Mouse (Mus musculus): ENCODE measurements around the gene 9330161L09Rik.
A peak's percentile ranks its signal among the peaks of the same experiment; 100 is the strongest.

The 9330161L09Rik gene

DNA sequence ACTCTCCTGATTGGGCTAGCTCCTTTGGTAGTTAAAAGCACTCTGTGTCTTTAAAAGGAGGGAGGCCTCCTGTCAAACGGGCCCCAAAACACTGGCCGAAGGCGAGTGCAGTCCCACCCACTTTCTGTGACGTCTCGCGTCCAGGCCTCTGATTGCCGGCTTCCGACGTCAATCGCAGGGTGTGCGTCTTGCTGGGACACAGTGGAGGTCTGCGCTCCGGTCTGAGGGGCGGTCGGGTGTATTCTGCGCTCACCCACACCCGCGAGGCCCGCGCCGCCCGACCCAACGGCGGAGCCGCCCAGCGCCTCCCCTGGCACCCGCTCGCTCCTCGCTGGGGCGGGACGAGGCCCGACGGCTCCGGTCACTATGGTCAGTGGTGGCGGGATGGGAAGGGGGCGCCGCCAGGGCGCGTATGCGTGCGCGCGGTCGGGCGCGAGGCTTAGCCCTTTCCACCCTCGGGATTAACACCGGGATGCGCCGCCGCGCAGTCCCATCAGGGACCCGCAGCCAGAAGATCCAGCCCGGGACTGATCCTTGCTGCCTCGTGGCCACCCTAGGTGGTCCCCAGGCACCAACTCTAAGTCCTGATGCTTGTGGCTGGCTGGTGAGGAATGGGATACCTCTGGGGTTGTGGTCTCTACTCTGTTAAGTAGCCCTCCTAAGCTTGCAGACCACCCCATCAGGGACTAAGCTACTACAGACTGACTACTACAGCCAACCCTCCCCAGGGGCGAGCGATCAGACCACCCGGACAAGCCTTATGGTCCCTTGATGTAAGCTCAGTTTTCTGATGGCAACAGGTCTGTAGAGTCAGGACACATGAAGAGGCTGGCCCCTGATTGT lies 18.9 kb downstream of the 9330161L09Rik start, which contains the start of gene Otub2:
Gene Otub2 (plus strand): TSS at position 178 of the 843 bp plus-strand sequence.
- peak; percentile 98 for DNase-seq

GRCm38 (mm10) chr12:103380226-103380625 lies 27.4 kb downstream of the 9330161L09Rik start:
- no peak for DNase-seq

GRCm38 (mm10) chr12:103376774-103377173 lies 30.8 kb downstream of the 9330161L09Rik start:
- DNase-seq = no peak

DNA sequence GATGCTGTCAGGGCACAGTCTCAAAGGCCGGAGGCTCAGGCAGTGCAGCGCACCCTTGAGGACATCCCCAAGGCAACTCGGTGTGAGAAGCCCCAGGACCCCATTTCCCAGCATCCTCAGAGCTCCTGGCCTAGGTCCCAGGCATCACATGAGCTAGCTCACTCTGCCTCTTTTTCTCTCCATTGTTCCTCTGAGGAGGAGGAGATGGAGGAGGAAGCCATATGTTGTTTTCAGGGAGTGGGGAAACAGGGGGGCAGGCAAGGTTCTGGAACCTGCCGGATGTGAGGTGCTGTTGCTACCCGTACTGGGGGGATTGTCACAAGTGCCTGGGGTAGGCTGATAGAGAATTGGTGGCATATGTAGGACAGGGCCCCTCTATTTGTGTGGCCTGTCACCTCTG lies 31.5 kb downstream of the 9330161L09Rik start:
- no peak for DNase-seq

GRCm38 (mm10) chr12:103373530-103374236 lies 33.9 kb downstream of the 9330161L09Rik start:
- DNase-seq = no peak

DNA sequence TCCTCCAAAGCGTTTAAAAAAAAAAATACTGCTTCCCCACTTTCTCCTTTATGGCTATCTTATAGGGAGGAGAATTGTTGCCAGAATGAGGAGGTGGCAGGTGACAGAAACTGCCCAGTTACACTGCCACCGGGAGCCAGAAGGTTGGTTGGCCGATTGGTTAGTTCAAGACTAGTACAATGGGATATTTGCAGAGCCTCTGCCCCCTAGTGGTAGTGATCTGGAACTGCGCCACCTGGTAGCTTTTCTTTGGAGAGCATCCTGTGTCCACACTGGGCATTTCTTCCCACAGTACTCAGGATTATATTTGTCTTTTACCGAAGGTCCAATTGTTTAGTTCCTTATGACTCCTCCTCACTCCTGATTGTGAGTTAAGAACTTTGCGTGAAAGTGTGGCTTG lies 35.9 kb downstream of the 9330161L09Rik start:
- peak; percentile 65 for DNase-seq

- DNase-seq = no peak
Measured at GRCm38 (mm10) chr12:103370861-103371260, 36.8 kb downstream of the 9330161L09Rik start.

DNA sequence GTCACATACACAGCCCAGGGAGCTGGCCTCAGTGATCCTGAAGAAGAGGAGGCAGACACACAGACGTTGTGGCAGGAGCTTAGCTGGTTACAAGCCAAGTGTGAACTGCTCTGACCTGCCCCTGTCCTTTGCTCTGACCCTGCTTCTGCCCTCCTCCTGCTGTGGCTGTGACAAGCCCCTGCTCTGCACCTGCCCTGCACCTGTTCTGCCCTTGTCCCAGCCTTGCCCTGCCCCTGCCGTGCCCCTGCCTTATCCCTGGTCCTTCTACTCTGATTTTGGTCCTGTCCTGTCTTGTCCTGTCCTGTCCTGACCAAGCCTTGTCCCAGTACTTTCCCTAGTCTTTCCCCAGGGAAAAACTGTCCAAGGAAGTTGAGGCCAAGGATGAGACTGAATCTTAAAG lies 38.8 kb downstream of the 9330161L09Rik start:
- DNase-seq = no peak

GRCm38 (mm10) chr12:103368326-103368669 lies 39.3 kb downstream of the 9330161L09Rik start:
- no peak for DNase-seq

GRCm38 (mm10) chr12:103367620-103368325 lies 39.8 kb downstream of the 9330161L09Rik start:
- DNase-seq = peak; percentile 88

DNA sequence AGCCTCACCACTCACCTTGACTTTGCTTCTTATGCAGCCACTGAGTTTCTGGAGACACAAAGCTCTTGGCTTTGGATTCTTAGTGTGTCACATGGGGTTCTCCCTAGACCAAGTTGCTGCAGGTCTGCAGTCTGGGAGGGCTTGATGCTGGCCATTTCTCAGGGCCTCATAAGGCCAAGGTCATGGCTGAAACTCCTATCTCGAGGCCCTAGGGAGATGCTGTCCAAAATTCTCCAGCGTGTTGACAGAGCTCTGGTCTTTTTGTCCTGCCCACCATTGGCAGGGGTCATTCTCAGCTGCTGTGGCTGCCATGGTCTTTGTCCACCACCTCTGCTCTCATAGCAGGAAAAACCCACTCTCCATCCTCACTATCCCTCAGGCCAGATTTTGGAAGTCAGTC lies 40.4 kb downstream of the 9330161L09Rik start:
- DNase-seq = no peak

GRCm38 (mm10) chr12:103362336-103362735 lies 45.3 kb downstream of the 9330161L09Rik start:
- DNase-seq = no peak

- no peak for DNase-seq
Measured at GRCm38 (mm10) chr12:103361539-103362307, 45.9 kb downstream of the 9330161L09Rik start.

DNA sequence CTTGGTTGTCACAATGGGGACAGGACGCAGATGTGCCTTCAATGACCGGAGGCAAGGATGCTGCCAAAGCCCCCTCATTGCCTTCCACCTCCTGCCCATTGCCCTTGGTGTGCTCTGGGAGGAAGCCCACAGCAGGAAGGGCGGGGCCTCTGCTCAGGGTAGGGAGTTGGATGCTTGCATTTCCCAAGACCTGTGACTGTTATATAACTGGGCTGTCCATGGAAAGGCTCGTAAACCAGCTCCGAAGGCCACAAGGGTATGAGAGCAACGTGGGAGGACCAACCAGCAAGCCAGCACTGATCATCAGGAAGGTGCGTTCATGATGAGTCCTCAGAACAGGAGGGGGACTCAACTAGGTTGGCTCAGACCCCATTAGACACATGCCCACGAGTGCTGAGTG lies 46.8 kb downstream of the 9330161L09Rik start:
- no peak for DNase-seq

- no peak for DNase-seq
Measured at GRCm38 (mm10) chr12:103358951-103359801, 48.4 kb downstream of the 9330161L09Rik start.

DNA sequence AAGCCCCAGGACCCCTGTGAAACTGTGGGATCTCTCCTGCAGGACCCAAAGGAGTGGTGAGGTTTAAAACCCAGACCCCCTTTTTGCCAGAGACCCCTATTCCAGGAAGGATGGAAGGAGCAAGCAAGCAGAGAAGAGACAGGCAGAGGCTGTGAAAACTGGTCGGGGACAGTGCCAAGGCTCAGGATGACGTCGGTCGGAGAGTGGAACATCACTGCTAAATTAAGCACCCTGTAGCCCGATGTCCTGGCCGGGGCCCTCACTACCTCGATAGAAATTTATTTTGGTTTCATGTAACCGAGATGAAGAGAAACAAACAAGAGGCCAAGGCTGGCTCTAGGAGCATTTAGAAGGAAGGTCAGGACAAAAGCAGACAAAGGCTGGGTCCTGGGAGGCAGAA lies 49.4 kb downstream of the 9330161L09Rik start:
- no peak for DNase-seq

All from kidney, postnatal 10 days (tissue).